Mouse (Mus musculus) cerebellum, adult 11-12 months (tissue): ENCODE results near the gene Tsacc.

ENCODE experiments used
- DNase-seq: peaks from one replicate; pipeline ENCODE4 v3.0.0; 2022

The Tsacc gene

DNA sequence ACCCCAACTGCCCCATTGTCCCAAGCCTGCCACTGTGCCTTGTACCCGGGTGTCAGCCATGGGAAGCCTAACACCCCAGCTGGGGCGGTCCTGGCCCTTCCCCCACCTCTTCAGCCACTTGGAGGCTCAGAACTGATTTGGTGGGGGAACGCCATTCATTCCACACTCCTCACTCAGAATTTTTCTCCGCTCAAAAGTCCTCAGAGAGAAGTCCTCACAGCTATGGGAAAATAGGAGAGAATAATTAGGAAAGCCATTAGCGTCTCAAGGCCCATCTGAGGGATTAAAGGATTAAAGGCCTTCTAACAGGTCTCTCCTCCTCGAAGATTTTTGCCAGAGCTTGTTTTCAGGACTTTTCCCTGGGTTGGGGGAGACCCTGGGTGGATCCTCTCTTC, 59.6 kb downstream of the Tsacc start:
- DNase-seq = no peak

DNA sequence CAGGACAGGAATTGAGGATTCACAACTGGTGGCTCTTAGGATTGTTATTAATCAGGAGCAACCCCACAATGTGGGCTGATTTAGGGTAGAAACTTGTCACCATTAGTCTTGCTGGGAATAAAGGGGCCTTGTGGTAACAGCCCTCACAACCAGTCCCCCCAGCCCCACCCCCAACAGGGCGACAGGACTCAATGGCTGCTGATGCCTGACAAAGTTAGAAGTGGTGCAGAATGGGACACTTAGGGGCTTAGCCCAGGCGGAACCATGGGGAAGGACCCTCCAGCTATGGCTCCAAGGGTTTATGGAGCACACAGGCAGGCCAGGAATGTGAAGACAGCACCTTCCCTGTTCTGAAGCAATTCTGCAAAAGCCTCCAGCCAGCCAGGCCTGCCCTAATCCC, 61.2 kb downstream of the Tsacc start:
- peak; percentile 24 for DNase-seq

DNA sequence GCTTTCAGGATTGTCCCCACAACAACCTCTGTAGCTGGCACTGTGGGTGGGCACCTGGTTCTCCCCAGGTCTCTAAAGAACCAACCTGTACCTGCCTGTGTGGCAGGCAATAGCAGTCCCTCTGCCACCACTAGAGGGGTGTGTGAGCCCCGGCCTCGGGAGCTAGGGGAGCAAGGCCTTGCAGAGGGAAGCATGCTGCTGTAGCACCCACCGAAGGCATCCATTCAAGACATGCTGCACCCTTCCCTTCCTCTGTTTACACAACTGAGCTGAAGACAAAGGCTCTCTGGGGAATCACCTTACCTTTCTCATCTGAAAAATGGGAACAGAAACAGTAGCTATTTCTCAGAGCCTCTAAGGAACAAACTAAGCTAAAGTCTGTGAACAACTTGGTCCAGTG, 61.6 kb downstream of the Tsacc start:
- DNase-seq = peak; percentile 59

DNA sequence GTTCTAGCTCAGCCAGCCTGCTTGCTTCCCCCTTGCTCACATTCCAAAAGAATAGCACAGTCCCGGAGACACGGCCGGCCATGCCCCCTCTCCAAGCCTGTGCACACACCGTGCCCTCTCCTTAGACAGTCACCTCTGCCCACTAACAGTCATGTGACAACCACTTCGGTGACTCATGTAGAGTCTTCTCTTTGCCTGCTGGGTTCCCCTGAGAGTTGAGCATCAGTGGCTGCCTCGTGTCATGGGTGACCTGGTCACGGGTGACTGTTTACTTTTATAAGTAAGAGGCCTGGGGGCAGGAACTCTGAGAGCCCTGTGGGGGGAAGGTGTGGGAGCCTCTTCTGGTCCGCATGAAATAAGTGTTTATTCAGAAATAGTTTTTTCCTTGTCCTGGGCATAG, 62.8 kb downstream of the Tsacc start:
- DNase-seq = no peak

DNA sequence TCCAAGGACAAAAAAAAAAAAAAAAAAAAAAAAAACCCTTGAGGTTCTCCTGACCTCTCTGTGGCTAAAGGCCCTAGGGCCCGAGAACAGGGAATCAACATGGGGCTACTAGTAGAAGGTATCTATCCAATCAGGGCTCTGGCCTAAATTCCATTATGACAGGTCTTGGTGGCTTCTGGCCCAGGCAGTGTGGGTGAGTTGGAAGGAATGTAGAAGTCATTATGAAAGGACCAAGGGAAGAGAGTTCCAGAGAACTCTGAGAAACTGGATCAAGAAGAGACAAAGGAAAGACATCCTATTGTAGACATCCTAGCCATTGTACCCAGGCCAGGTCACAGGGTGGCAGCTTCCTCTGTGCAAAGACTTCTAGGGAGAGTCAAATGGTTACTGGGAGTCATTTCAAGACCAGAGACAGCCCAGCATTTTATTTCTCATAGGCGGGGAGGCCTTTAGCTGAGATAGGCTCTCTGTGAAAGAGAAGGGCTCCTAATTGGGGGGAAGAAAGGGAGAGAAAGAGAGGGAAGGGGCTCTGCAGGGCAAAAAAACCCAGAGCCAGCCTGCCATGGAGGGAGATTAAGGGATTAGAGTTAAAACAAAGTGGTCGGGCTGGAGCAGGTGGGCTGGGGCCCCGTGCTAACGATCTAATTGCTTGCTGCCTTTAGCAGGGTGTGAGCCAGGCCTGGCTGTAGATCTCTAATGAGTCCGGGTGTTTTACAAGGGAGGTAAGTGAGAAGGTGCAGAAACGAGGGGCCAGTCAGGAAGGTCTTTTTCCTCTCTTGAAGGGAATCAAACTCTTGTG, 63.7 kb downstream of the Tsacc start:
- DNase-seq = peak; percentile 58
